Mouse (Mus musculus): Measurements from ENCODE around the gene Slc35c1.

GRCm38 (mm10) chr2:92405687-92406086 is 54.7 kb downstream of the Slc35c1 start:
- TF ChIP-seq GATA1 (IDR thresholded peaks at IDR 0.05; ENCODE audit: low read length) (no peak), TAL1 (IDR thresholded peaks at IDR 0.05; ENCODE audit: low read length) (no peak)

All from erythroblast, embryonic 14.5 days (primary cell).